Mouse (Mus musculus) heart, embryonic 12.5 days (tissue): ENCODE measurements around the gene Pole2. TPM values are rescaled to one million over a fixed set of nuclear protein-coding genes. Genes with fewer than 3 reads are reported as not detected.
A peak's percentile ranks its signal among the peaks of the same experiment; 100 is the strongest.

Source experiments
- ATAC-seq: fragments of 200-750 bp; cut with Nextera tagmentation; 2 replicates; pipeline ENCODE4 v1.8.0; 2017; ENCODE audit warnings: moderate TSS enrichment, moderate library complexity; ENCODE audit not compliant: insufficient number of reproducible peaks, low FRiP score
- H3K27ac ChIP-seq: fragments of 300-500 bp; sonication (generic); 2 replicates; pipeline ENCODE4 v1.5.1; 2016; ENCODE audit warnings: mild to moderate bottlenecking, moderate library complexity; ENCODE audit not compliant: poor library complexity, severe bottlenecking
- H3K27me3 ChIP-seq: fragments of 300-500 bp; sonication (generic); replicated peaks from 2 replicates; pipeline ENCODE4 v1.6.1; 2016; ENCODE audit warnings: mild to moderate bottlenecking, moderate library complexity
- H3K36me3 ChIP-seq: fragments of 300-500 bp; sonication (generic); 2 replicates; pipeline ENCODE4 v1.6.1; 2016; ENCODE audit warnings: mild to moderate bottlenecking, moderate library complexity
- H3K4me1 ChIP-seq: fragments of 300-500 bp; sonication (generic); replicated peaks from 2 replicates; pipeline ENCODE4 v1.6.1; 2016; ENCODE audit warnings: mild to moderate bottlenecking
- H3K4me2 ChIP-seq: fragments of 300-500 bp; sonication (generic); 2 replicates; pipeline ENCODE4 v1.6.1; 2016; ENCODE audit warnings: mild to moderate bottlenecking, moderate library complexity
- H3K4me3 ChIP-seq: fragments of 300-500 bp; sonication (generic); 2 replicates; pipeline ENCODE4 v1.5.1; 2016; ENCODE audit warnings: mild to moderate bottlenecking
- H3K9ac ChIP-seq: fragments of 300-500 bp; sonication (generic); 2 replicates; pipeline ENCODE4 v1.6.1; 2016; ENCODE audit warnings: mild to moderate bottlenecking, moderate library complexity
- H3K9me3 ChIP-seq: fragments of 300-500 bp; sonication (generic); replicated peaks from 2 replicates; pipeline ENCODE4 v1.6.1; 2016; ENCODE audit warnings: mild to moderate bottlenecking, moderate library complexity
- WGBS: fragments of 180-500 bp; shearing (Covaris S2); methylation state at CpG from one replicate; pipeline ENCODE4 v1.1.7; 2016; 5-methylcytosine and 5-hydroxymethylcytosine counted together
- polyA plus RNA-seq: library from polyadenylated mRNA; unstranded; fragments of >200 nt; fragmentation: Nextera tagmentation; extraction: Ambion mirVana; gene quantifications from 2 replicates; pipeline ENCODE4 v1.2.1, GENCODE M21; 2016

Gene Pole2
- polyA plus RNA-seq, 1 experiment from 2014 or later, result 16.7 TPM

DNA sequence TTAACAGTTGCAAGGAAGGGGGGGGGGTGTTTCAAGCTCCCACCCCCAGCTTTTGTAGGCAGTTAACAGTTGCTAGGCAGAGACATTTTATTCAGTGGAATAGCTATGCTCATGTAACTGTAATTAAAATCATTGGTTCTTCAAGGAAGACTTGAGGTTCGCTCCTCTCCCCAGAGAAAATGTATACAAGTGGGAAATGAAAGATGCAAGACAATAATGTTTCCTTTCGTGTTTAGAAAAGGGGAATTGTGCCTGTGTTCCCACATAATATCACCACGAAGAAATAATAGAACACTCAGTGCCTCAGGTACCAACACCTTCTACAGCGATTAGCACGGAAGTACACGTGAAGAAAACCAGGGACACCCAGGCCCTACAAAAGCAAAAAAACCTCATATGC, 12.9 kb upstream of the Pole2 start, which contains the start of gene Klhdc1:
Gene Klhdc1 (plus strand): TSS at position 301 of the 400 bp plus-strand sequence.
- peak within 1 kb of the TSS; percentile 79 for H3K27ac ChIP-seq
- WGBS, result 66% methylated on average over 6 of the region's 6 CpGs
- H3K9me3 ChIP-seq, result no peaks in the 10 kb centered on the region
- peak within 1 kb of the TSS; percentile 81 for H3K9ac ChIP-seq
- ATAC-seq, result no peak
- H3K4me1 ChIP-seq, result peaks cover 8% of the 10 kb centered on the region; the same call in 1 of the 2 replicates
- no peaks in the 10 kb centered on the region for H3K36me3 ChIP-seq
- H3K4me2 ChIP-seq, result peak within 1 kb of the TSS; percentile 67
- peak within 1 kb of the TSS; percentile 67 for H3K4me3 ChIP-seq
- H3K27me3 ChIP-seq, result no peaks in the 10 kb centered on the region

DNA sequence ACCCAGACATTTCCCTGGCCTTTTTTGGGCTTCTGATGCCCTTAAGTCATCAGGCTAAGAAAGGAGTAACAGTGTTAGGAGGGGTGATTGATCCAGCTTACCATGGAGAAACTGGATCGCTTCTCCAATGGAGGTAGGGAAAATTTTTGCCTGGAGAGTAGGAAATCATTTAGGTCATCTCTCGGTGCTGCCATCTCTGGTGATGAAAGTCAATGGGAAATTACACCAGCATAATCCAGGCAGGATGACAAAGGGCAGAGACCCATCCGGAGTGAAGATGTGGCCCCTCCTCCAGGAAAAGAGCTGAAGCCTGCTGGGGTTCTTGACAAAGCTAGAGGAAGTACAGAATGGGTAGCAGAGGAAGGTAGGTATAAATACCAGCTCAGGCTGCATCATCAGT, 10.3 kb upstream of the Pole2 start:
- H3K27ac ChIP-seq, result no peak overlapping the region
- H3K4me3 ChIP-seq, result no peak overlapping the region
- H3K27me3 ChIP-seq, result no peaks in the 10 kb centered on the region
- H3K36me3 ChIP-seq, result no peaks in the 10 kb centered on the region
- no peak for ATAC-seq
- no peak overlapping the region for H3K9ac ChIP-seq
- H3K4me1 ChIP-seq, result 0 out of 2 replicates have a peak, but pooled peaks cover 3% of the 10 kb centered on the region
- H3K4me2 ChIP-seq, result no peak overlapping the region
- H3K9me3 ChIP-seq, result no peaks in the 10 kb centered on the region
- WGBS, result 37% methylated on average over 3 of the region's 3 CpGs

DNA sequence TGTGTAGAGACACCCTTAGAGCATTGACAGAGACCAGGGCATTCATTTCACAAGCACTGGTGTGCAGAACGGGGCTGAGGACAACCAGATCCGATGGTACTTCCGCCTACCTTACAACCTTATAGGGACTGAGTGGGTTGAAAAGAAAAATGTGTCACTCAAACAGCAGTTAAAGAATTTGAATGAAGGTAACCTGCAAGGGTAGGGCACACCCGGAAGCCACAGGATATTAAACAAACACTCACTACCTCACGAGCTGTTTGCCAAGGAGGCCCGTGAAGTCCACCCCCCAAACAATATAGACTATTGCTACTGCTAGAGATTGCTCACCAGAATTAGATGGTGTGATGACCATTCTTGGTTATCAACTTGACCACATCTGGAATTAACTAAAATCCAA, 7.8 kb upstream of the Pole2 start:
- no peak overlapping the region for H3K9ac ChIP-seq
- H3K4me2 ChIP-seq, result no peak overlapping the region
- H3K9me3 ChIP-seq, result no peaks in the 10 kb centered on the region
- ATAC-seq, result no peak
- 88% methylated on average over 6 of the region's 6 CpGs for WGBS
- H3K36me3 ChIP-seq, result no peaks in the 10 kb centered on the region
- no peaks in the 10 kb centered on the region for H3K4me1 ChIP-seq
- H3K27ac ChIP-seq, result no peak overlapping the region
- H3K4me3 ChIP-seq, result no peak overlapping the region
- H3K27me3 ChIP-seq, result no peaks in the 10 kb centered on the region

DNA sequence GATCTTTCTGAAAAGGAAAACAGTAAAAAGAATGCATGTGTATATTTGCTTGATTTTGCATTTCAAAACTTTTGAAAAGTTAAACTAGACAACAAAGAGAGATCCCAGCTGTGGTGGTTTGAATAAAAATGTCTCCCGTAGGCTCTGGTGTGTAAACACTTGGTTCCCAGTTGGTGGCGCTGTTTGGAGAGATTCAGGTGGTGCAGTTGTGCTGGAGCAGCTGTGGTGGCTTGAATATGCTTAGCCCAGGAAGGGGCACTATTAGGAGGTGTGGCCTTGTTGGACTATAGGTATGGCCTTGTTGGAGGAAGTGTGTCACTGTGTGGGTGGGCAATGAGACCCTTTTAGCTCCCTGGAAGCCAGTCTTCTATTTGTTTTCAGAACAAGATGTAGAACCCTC, 1.3 kb upstream of the Pole2 start:
- Histone ChIP-seq H3K4me3 (no peak overlapping the region), H3K9ac (no peak overlapping the region), H3K4me2 (no peak overlapping the region), H3K9me3 (no peaks in the 10 kb centered on the region), H3K27me3 (no peaks in the 10 kb centered on the region), H3K4me1 (peaks cover 5% of the 10 kb centered on the region; the same call in 1 of the 2 replicates), H3K36me3 (peaks cover 15% of the 10 kb centered on the region), H3K27ac (no peak overlapping the region)
- ATAC-seq, result no peak
- WGBS, result 72% methylated on average over 2 of the region's 2 CpGs

DNA sequence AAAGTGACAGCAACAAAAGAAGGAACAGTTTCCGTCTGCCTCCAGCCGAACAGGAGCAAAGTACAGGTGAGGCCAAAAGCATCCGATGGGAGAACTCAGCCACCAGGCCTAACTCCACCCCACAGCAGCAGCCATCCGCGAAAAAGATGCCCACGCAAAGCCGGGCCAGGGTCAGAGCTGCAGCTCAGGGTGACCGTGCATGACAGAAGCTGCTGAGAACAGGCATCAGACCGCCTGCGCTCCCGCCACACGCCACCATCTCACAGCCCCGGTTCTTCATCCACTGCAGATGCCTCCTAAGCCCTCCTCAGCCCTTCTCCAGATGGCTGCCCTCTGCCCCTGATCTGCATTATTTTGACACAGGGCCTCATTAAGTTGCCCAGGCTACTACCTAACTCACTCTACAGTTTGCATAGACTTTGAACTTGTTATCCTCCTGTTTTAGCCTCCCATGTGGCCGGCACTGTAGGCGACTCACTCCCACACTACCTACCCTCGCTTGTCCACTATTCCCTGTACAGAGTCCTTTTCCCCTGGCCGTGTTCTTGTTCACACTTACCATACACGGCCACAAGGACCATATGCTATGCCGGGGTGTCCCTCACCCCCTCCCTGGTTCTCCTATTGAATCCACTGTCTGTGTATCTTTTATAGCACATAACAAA, 7.2 kb downstream of the Pole2 start:
- Histone ChIP-seq H3K27ac (no peak overlapping the region), H3K9ac (no peak overlapping the region), H3K27me3 (no peaks in the 10 kb centered on the region), H3K4me2 (no peak overlapping the region), H3K9me3 (no peaks in the 10 kb centered on the region), H3K4me3 (no peak overlapping the region), H3K36me3 (peaks cover 62% of the 10 kb centered on the region), H3K4me1 (no peaks in the 10 kb centered on the region)
- WGBS, result 90% methylated on average over 19 of the region's 19 CpGs
- ATAC-seq, result no peak

DNA sequence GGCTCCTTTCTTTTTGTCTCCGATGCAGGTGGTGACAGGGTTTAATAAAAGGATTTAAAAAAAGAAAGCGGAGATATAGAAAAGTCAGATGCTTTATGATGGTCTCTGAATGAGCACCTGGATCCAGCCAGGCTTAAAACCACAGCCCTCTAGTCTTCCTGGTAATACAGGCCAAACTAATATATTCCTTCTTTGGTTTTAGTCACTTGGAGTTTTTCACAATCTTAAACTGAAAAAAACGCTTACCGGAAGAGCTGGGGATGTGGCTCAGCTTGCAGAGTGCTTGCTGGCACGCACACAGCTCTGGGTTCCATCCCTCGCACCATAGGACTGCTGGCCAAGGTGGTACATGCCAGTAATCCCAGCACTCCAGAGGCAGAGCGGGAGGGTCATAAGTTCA, 11.4 kb downstream of the Pole2 start:
- no peak for ATAC-seq
- H3K27me3 ChIP-seq, result no peaks in the 10 kb centered on the region
- H3K9ac ChIP-seq, result no peak overlapping the region
- 91% methylated on average over 7 of the region's 7 CpGs for WGBS
- H3K27ac ChIP-seq, result no peak overlapping the region
- H3K9me3 ChIP-seq, result no peaks in the 10 kb centered on the region
- no peak overlapping the region for H3K4me3 ChIP-seq
- H3K36me3 ChIP-seq, result peaks cover 81% of the 10 kb centered on the region
- no peaks in the 10 kb centered on the region for H3K4me1 ChIP-seq
- H3K4me2 ChIP-seq, result no peak overlapping the region

DNA sequence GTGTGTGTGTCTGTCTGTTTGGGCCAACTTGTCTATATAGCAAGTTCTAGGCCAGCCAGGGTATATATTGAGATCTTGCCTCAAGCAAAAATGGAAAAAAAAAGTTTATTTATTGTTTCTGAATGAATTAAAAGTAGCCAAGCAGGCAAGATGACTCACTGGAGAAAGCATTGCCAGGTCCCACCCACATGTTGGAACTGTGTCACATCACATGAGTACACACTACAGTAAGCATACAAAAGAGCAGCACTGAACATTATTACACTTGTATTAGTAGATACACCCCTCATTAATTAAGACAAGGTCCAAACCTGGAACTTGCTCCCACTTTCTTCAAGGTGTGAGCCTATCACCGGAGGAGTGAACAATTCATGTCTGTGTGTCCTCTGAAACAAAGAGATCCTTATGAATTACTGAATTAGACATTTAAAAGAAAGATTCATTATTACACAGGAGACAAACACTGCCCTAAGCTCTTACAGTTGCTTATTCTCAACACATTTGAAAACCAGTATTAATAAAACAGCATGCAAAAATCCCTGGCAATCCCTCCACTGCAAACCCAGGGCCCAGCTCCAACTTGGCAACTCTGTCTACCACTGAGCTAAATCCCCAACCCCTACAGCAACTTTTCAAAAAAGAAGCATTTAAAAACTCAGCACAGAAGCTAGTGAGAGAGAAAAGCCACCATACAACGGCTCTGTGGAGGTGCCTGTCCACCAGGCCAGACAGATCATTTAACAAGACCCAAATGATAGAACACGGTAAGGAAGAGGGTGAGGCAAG, 12.8 kb downstream of the Pole2 start:
- Histone ChIP-seq H3K27ac (no peak overlapping the region), H3K9me3 (no peaks in the 10 kb centered on the region), H3K9ac (no peak overlapping the region), H3K4me3 (no peak overlapping the region), H3K27me3 (no peaks in the 10 kb centered on the region), H3K4me2 (no peak overlapping the region), H3K4me1 (0 out of 2 replicates have a peak, but pooled peaks cover 3% of the 10 kb centered on the region), H3K36me3 (peaks cover 75% of the 10 kb centered on the region)
- no peak for ATAC-seq
- 90% methylated on average over 3 of the region's 3 CpGs for WGBS

DNA sequence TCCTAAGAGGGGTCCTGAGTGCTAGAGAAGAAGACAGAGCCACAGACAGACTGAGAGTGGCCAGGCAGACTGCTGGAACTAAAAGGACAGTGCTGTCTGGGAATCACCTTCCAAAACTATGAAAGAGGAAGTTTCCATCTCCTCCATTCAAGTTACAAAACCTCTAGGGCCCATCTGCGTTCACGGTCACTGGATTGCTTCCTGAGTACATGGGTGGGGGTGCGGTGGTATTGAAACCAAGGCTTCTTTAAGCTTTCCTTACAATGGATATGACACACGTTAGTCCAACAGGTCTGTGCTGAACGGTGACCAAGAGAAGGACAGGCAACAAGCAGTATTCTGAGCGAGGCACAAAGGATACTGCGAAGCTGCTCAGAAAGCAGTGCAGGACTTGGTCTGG, 13.6 kb downstream of the Pole2 start:
- no peaks in the 10 kb centered on the region for H3K27me3 ChIP-seq
- no peak overlapping the region for H3K4me2 ChIP-seq
- no peaks in the 10 kb centered on the region for H3K9me3 ChIP-seq
- H3K4me1 ChIP-seq, result 0 out of 2 replicates have a peak, but pooled peaks cover 3% of the 10 kb centered on the region
- ATAC-seq, result no peak
- peaks cover 77% of the 10 kb centered on the region for H3K36me3 ChIP-seq
- 92% methylated on average over 7 of the region's 7 CpGs for WGBS
- no peak overlapping the region for H3K27ac ChIP-seq
- H3K9ac ChIP-seq, result no peak overlapping the region
- H3K4me3 ChIP-seq, result no peak overlapping the region

DNA sequence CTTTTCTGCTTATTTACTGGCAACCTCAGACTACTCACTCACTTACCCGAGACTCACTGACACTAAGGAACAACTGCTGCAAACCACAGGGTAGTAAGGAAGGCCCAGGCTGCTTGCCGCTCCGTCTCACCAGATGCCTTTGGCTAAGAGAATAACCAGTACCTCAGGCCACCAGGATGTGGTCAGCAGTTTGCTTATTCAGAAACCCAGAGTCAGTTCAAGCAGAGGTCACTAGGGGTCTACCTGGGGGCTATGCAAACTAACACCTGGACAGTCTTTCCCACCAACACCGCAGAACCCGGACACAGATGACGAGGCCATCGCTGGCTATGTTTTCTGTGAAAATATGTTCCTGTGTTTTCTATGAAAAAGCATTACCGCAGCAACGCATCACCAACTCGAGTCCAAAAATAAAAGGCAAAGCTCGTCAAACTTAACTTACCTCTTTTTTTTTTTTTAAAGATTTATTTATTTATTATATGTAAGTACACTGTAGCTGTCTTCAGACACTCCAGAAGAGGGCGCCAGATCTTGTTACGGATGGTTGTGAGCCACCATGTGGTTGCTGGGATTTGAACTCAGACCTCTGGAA, 14.7 kb downstream of the Pole2 start:
- H3K9ac ChIP-seq, result no peak overlapping the region
- H3K4me2 ChIP-seq, result no peak overlapping the region
- no peaks in the 10 kb centered on the region for H3K9me3 ChIP-seq
- no peak for ATAC-seq
- H3K4me3 ChIP-seq, result no peak overlapping the region
- WGBS, result 89% methylated on average over 13 of the region's 13 CpGs
- no peak overlapping the region for H3K27ac ChIP-seq
- no peaks in the 10 kb centered on the region for H3K27me3 ChIP-seq
- 0 out of 2 replicates have a peak, but pooled peaks cover 3% of the 10 kb centered on the region for H3K4me1 ChIP-seq
- H3K36me3 ChIP-seq, result peaks cover 81% of the 10 kb centered on the region

DNA sequence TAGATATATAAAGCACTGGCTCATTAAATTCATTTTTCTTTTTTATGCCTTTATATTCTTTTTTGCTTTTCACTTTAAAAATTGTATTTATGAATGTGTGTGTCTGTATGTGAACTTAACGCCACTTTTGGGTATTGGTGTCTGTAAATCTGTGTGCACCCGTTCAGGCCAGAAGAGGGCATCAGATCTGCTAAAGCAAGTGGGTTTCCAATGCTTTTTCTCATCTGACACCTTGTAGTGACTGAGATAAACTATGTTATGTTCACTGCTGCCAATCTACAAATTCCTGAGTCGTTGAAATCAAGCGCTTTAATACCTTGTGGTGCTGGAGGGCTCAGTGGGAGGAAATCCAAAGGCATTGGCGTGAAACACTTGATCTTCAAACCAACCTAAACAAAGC, 16.9 kb downstream of the Pole2 start:
- Histone ChIP-seq H3K4me2 (no peak overlapping the region), H3K36me3 (peaks cover 74% of the 10 kb centered on the region), H3K27me3 (no peaks in the 10 kb centered on the region), H3K9me3 (no peaks in the 10 kb centered on the region), H3K9ac (no peak overlapping the region), H3K4me1 (0 out of 2 replicates have a peak, but pooled peaks cover 3% of the 10 kb centered on the region), H3K27ac (no peak overlapping the region), H3K4me3 (no peak overlapping the region)
- WGBS, result 53% methylated on average over 5 of the region's 5 CpGs
- no peak for ATAC-seq
